Mouse (Mus musculus) lung, adult 2 months (tissue): Measurements from ENCODE around the gene Rps6ka1.

ENCODE experiments used
- CTCF ChIP-seq: fragments of 200-500 bp; IDR thresholded peaks from 2 replicates; pipeline ENCODE4 v1.5.1; 2011; ENCODE audit warnings: mild to moderate bottlenecking, low read length, control low read depth; ENCODE audit not compliant: insufficient read depth
- POLR2A ChIP-seq: fragments of 200-500 bp; IDR thresholded peaks from 2 replicates; pipeline ENCODE4 v1.6.1; 2011; ENCODE audit warnings: low read depth, mild to moderate bottlenecking, control low read depth, low read length, borderline replicate concordance; ENCODE audit errors: extremely low read depth

DNA sequence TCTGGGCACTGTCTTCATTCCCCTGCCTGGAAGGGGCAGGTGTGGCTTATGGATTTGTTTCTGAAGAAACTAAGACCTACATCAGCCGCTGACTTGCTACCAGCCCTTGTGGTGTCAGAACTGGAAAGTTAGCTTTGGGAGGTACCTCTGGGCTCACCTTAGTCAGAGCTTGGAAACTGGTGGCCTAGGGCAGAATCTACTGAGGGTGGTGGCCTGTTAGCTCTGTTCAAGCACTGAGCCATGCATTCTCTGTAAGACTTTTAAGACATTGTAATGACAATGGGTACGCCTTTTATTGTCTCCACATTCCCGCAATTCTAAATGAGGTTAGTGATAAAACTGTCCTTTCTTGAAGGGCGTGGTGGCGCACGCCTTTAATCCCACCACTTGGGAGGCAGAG lies 12.8 kb upstream of the Rps6ka1 start:
- TF ChIP-seq POLR2A (no peak), CTCF (no peak)
